Mouse (Mus musculus) large intestine, adult 2 months (tissue): ENCODE results near the gene Dtymk. TPM values are rescaled to one million over a fixed set of nuclear protein-coding genes. Genes with fewer than 3 reads are reported as not detected.
"Not testable (repeated sequence)": the region's sequence is repeated elsewhere in the genome, so short reads cannot be mapped to it uniquely, and the experiment has no call there.

Source experiments
- DNase-seq: peaks from one replicate; pipeline ENCODE4 v3.0.0-alpha.2; 2012; ENCODE audit warnings: low read depth, low spot score
- WGBS: fragments of 180-500 bp; shearing (Covaris S2); methylation state at CpG from one replicate; pipeline ENCODE4 v1.1.7; 2018; 5-methylcytosine and 5-hydroxymethylcytosine counted together
- polyA plus RNA-seq: library from polyadenylated mRNA; depleted of rRNA; stranded (reverse); fragments of >200 nt; gene quantifications from 2 replicates; pipeline ENCODE4 v1.2.3, GENCODE M21; 2012

Dtymk gene
- polyA plus RNA-seq, 1 experiment = 43.9 TPM

DNA sequence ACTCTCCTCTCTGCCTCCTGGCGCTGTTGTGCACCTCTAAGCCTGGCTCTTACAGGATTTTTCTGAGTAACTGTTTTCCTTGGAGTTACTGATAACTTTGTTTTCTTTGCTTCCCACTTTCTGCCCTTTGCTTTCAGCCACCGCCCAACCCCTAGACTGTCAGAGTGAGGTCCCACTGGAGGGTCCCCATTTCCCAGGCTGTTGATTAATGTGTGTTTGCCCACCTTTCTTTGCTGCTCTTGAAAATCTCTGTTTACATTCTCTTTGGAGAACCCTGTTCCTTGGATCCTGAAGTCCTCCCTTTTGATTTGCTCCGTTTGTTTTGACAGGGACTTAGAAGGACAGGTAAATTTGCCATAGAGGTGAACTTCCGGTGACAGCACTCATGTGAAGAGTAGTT, 7.1 kb upstream of the Dtymk start:
- DNase-seq = no peak
- WGBS = 94% methylated on average over 4 of the region's 4 CpGs

DNA sequence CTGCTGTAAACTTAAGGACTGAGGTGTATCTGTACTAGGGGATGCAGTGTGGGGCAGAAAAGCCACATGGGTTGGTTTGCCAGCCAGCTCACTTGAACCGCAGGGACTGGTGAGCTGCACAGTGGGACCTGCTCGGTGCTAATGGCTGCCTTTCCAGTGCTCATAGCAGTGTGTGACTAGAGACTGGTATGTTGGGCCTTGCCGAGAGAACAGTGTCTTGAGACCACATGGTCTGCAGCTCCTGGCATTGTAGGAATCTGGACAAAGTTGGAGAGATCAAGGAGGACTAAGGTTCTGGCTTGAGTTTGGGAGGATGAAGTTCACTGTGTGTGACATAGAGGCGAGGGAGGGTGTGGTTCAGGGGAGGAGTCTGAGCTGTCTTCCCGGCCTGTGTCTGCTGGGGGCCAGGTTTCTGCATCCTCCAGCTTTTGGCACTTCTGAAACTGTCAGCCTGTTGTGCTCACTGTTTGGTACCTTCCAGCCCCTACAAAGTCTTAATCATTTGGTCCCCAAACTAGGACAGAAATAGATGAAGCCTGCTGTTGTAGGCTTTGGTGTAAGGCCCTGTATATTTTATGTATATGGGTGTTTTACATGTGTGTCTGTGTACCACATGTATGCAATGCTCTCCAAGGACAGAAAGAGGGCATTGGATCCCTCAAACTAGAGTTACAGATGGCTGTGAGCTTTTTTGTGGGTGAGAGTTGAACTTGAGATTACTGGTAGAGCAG, 3.7 kb upstream of the Dtymk start:
- no peak for DNase-seq
- 44% methylated on average over 5 of the region's 5 CpGs for WGBS

GRCm38 (mm10) chr1:93804818-93805217, 3.1 kb upstream of the Dtymk start:
- WGBS = 68% methylated on average over 4 of the region's 4 CpGs
- no peak for DNase-seq

DNA sequence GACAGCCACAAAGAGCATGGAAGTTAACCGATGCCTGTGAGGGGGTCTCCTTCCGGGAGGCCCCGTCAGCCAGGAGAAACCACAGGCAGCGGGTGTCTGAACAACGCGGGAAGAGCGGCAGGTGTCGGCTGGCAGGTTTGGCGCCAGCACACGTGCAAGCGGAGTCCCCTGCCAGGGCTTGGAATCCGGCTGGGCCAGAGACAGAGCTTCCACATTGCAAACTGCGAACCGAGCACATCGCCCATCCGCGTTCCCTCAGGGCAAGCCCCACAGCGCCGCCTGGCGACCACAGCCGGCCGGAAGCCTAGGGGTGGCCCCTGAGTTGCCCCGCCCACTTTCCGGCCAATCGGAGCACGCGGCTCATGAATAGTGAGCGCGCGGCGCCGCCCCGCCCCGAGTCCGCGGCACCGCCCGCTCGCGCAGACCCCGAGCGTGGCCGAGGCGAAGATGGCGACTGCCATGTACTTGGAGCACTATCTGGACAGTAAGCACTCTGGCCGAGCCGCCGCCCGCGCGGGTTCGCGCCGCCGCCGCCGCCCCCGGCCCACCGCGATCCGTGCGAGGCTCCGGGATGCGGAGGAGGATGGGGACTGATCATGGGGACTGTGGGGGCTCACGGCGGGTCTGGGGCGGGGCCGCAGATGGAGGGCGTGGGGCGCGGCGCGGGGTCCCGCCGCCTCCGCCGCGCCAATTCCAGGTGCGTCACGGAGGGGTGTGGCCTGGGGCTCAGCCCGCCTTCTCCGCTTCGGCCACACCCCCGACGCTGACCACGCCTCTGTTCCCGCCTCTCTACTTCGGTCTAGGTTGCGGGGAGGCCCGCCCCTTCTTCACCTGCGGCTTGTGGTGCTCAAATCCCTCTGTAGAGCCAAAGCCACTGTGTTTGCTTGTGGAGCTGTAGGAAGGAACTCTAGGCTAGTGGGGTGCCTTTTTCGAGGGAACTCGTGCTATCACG, 2.1 kb upstream of the Dtymk start, which contains the start of gene Ing5:
TSS of gene Ing5 (plus strand) at position 410 of the 952 bp plus-strand sequence.
- DNase-seq = peak; percentile 92
- WGBS = under 1% methylated on average over 94 of the region's 94 CpGs

- no peak for DNase-seq
These were observed 1.0 kb upstream of the Dtymk start for GRCm38 (mm10) chr1:93802771-93803170.

DNA sequence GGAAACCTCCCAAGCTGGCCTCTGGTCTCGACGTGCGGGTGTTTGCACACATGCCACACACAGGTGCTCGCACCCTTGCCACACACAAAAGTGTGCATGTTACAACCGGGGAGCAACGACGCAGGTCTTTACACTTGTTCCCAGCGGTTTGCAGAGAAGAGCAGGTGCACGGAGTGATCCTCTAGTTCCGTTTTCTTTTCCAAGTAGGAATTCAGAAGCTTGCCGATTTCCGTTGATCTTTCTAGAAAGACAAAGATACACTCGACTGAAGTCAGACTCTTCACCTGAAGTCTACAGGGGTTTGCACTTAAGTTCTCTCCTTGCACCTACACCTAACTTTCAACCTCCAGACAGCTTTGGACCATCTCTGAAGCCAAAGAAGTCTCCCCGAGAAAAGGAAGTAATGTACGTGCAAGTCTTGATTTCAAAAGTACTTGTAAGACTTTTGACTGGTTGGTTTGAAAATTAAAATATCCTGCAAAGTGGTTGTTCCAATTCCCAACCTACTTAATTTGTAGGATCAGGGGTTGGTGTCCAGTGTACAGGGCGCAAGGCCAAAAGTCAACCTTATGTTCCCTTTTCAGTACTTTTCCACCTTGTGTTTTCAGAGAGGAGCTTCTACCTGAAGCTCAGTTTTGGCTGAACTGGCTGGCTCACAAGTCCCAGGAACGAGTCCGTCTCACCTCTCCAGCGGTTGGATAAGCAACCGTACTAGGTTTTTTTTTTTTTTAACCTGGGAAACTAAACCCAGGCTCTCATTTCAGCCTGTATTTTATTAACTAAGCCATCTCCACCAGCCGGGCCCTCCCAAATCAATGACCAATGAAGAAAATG, 847 bp downstream of the Dtymk start:
- WGBS = 68% methylated on average over 21 of the region's 21 CpGs
- no peak for DNase-seq

More at GRCm38 (mm10) chr1:93802771-93803170, 1.0 kb upstream of the Dtymk start:
- WGBS = 49% methylated on average over 5 of the region's 5 CpGs

- WGBS = 83% methylated on average over 8 of the region's 8 CpGs
- no peak for DNase-seq
These were observed 5.8 kb downstream of the Dtymk start for GRCm38 (mm10) chr1:93795886-93796285.

- no peak for DNase-seq
- WGBS = 87% methylated on average over 8 of the region's 8 CpGs
These were observed 7.2 kb downstream of the Dtymk start for GRCm38 (mm10) chr1:93794526-93794925.

DNA sequence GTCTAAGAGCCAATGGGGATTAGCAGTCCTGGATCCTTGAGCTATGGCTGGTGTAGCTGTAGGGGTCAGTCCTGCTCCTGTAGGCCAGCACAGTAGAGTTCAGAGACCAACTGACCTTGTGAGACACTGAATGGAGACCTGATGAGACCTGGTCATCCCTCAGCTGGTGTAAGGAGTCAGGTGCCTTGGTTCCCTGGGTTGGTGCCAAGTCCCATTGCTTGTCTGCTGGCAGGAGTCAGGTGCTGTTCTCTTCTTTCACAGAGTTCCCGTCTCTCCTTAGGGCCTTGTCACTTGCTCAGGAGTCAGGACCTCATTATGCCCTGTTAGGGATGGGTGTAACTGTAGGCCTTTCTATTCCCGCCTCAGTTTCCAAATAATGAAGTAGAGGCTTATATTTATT, 14.8 kb downstream of the Dtymk start:
- 80% methylated on average over 2 of the region's 2 CpGs for WGBS
- DNase-seq = no peak

- 98% methylated on average over 5 of the region's 5 CpGs for WGBS
- no peak for DNase-seq
These were observed 25.0 kb downstream of the Dtymk start for GRCm38 (mm10) chr1:93776686-93777085.

DNA sequence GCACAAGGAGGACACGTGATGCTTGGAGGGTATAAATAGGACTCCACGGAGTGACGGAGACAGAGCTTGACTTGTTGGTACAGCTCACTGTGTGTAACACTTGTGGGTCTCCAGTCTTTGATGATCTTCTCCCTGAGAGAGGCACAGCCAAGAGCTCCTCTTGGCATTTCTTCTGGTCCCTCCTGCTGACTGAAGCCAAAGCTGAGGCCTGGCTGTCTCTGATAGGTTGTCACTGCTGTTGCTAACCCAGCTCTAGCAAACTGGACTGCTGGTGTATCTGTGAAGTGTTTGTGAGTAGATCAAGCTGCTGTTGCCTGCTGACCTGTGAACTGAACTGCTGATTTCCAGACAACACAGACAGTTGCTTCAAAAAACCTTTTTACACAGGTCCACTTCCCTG, 31.8 kb downstream of the Dtymk start:
- no peak for DNase-seq
- WGBS = 93% methylated on average over 3 of the region's 3 CpGs

DNA sequence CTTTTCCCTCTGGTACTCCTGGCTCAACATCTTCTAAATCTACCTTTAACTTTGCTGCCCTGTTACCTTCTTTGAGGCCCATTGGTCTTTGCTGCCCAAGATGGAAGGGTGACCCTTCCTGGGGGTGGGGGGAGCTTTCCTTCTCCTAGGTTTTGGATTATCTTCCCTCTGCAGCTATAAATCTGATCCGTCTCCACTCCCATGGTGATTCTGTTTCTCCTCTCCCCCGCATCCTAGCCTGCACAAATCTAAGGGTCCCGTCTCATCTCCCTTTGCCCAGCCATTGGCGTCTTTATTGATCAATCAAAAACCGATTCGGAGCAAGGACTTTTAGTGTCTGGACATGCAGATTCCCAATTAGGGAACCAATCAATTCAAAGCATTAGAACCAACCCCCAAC, 34.1 kb downstream of the Dtymk start:
- 97% methylated on average over 6 of the region's 6 CpGs for WGBS
- DNase-seq = no peak

DNA sequence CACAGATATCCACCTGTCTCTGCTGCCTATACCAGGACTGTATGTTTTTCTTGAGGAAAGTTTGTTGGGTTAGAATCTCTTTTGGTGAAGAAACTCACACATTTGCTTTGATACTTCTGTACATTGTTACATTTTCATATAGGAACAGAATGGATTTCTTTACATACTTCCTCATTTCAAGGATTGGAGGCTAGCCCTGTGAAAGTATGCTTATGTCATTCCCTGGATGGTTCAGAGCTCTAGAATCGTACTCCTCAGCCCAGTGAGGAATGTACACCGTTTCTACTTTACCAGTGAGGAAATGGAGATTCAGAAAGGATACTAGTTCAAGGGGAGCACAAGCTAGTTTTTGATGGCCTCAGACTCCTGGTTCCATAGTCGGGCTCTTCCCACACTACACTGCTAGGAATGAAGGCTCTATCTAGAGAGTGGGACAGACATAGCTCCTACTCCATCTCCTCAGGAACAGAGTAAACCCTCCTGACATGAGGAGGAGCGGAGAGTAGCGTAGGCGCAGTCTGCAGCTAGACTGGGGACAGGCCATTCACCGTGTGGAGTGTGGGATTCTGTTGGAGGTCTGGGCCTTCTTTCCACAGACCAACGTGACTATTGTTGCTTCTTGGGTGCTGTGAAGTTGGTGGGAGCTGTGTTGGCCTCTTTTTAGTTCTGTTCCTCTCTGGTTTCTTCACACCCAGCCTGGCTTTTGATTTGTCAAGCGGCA, 36.7 kb downstream of the Dtymk start:
- 89% methylated on average over 9 of the region's 9 CpGs for WGBS
- no peak for DNase-seq

DNA sequence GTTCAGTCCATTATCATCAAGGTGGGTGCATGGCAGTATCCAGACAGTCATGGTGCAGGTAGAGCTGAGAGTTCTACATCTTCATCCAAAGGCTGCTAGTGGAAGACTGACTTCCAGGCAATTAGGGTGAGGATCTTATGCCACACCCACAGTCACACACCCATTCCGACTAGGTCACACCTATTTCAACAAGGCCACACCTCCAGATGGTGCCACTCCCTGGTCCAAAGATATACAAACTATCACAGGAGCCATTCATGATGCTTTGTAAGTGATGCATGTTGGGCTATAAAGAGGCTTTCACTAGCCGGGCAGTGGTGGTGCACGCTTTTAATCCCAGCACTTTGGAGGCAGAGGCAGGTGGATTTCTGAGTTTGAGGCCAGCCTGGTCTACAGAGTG, 38.2 kb downstream of the Dtymk start:
- 54% methylated on average over 3 of the region's 3 CpGs for WGBS
- not testable (repeated sequence) for DNase-seq

DNA sequence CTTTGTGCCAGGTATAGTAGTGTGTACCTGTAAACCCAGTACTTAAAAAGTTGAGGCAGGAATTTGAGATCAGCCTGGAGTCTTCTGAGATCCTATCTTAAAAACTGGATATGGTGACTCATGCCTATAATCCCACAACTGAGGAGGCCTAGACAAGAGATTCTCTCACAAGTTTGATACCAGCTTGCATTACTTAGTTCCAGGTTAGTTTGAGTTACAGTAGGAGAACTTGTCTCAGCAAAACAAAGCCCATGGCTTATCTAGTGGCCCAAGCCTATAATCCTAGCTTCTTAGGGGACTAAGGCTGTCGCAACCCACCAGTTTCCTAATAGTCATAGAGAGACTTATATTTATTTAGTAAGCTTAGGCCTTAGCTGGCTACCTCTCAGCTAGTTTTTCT, 41.7 kb downstream of the Dtymk start:
- no peak for DNase-seq
- 97% methylated on average over 1 of the region's 1 CpGs for WGBS

DNA sequence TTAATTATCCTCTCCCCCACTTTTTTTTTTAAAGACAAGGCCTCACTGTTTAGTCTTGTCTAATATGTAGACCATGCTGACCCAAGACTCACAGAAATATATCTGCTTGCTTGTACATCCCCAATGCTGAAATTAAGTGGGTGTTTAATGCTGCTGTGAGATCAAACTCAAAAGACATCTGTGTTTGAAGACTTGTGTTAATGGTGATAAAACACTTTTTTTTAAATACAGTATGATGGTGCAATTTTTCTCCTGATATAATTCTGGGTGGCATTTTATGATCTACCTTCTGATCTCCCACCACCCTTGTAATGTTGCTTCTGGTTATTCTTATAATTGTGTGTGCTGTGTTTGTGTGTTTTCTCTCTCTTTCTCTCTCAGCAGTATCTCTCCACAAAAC, 45.6 kb downstream of the Dtymk start:
- DNase-seq = no peak

DNA sequence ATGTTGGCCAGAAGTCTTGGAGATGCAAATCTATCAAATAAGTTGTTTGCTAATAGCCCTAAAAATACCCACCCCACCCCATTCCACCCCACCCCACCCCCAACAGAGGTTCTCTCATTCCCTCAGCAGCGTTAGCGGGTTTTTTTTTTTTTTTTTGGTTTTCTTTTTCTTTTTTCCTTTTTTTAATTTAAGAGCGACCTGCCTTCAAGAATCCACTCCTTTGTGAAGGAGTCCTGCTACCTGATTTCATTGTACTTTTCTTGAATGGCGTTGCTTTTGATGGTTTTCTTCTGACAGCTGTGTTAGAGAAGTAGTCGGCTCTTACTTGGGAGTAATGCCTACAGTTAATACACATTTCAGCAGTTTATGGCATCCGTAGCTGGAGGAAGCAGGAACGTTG, 46.1 kb downstream of the Dtymk start:
- WGBS = 13% methylated on average over 7 of the region's 7 CpGs
- DNase-seq = no peak

GRCm38 (mm10) chr1:93755291-93755610, 46.5 kb downstream of the Dtymk start:
- no peak for DNase-seq
- under 1% methylated on average over 13 of the region's 13 CpGs for WGBS

DNA sequence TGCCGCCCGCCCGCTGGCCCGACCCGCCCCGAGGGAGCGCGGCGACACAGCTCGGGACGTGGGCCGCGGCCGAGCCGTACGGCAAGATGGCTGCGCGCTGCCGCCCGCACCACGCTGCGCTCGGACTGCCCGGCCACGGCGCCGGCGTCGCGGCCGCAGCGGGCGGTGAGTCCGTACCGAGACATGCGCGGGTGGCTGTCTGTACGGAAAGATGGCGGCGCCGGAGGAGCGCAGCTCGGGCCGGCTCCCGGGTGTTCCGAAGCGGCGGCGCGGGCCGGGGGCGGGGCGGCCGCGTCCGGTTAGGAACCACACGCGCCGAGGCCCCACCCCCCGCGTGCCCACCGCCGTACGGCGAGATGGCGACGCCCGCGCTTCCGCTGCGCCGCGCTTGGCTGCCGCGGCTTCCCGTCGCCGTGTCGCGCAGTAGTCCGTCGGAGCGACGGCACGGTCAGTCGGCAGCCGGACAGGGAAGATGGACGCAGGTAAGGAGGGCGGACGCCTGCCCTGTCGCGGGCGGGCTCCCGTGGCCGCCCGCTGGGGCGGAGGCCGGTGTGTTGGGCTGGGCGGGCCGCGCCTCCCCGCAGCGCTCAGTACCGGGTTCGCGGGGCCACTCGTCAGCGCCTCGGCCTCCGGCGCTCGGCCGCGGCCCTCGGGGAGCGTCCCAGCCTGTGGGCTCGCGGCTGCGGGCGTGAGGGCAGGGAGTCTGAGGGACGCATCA, 47.0 kb downstream of the Dtymk start, which contains the start of gene Thap4:
TSS of gene Thap4 (minus strand) at position 292 of the 718 bp plus-strand sequence.
- WGBS = under 1% methylated on average over 121 of the region's 121 CpGs

More for the DNA sequence above, 47.0 kb downstream of the Dtymk start, which contains the start of gene Thap4:
- peak; percentile 65 for DNase-seq
